Mouse (Mus musculus): ENCODE measurements at regions not wholly inside any gene's neighbourhood (a gene's known extent, or its start where the extent isn't known, plus 50 kb on each side); places are given as distances from the start of the nearest gene placed in this dataset.
A peak's percentile ranks its signal among the peaks of the same experiment; 100 is the strongest.

DNA sequence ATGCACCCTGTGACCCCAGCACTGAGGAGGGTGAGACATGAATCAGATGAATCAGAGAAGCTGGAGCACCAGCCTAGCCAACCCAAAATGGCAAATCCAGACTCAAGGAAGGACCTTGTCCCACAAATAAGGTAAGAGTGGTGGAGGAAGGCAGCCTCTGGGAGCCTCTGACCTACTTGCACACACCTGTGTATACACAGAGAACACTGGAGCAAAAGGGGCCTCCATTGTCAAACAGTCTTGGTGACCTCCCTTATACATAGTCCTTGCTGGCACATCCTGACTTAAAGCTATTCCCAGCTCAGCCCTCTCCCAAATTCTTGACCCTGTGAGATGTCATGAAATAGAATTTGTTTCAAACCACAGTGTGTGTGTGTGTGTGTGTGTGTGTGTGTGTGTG lies 57.1 kb downstream of the Inhbb start:
- DNase-seq (ENCODE audit: low spot score in 2 of 2): no peak

- DNase-seq (ENCODE audit: low spot score in 2 of 2): no peak
These were observed 64.0 kb downstream of the Inhbb start for GRCm38 (mm10) chr1:119358096-119358495.

GRCm38 (mm10) chr1:119356916-119357315 lies 65.1 kb downstream of the Inhbb start:
- no peak for DNase-seq (ENCODE audit: low spot score in 2 of 2)

GRCm38 (mm10) chr1:119355456-119355855 lies 66.6 kb downstream of the Inhbb start:
- DNase-seq (ENCODE audit: low spot score in 2 of 2): no peak

DNA sequence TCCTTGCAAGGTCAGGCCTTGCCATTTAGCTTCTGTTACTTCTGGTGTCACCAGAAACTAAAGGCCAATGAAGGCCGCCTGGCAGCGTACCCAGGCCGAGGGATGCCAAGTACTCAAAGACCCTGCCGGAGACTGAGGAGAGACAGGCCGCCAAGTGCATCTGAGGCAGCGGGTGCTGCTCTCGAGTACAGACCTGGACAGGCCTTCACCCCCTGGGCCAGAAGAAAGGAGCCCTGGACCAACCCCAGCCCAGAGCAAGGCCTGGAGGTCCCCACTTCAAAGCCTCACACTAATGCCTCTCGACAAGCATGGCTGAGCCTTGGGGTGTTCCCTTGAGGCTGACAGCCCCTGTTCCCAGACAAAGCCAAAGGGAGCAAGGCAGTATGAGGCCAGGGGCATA lies 70.5 kb downstream of the Inhbb start:
- no peak for DNase-seq (ENCODE audit: low spot score in 2 of 2)

- no peak for DNase-seq (ENCODE audit: low spot score in 2 of 2)
These were observed 71.2 kb downstream of the Inhbb start for GRCm38 (mm10) chr1:119350846-119351245.

DNA sequence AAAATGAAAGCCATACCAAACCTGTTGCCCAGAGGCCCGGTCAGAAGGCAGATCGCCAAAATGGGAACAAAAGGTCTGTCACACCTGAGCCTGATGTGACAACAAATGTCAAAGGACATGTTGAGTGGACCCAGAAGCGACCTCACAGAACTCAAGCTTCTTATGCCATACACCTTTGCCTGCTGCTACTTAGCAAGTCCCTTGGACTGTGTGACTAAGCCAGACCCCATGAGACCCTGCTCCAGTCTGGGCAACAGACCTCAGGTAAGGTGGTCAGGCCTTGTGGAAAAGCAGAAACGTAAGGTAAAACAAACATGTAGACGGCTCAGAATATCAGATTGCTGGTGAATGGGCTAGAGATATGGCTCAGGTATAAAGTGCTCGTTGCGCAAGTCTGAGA lies 71.8 kb downstream of the Inhbb start:
- no peak for DNase-seq (ENCODE audit: low spot score in 2 of 2)

DNA sequence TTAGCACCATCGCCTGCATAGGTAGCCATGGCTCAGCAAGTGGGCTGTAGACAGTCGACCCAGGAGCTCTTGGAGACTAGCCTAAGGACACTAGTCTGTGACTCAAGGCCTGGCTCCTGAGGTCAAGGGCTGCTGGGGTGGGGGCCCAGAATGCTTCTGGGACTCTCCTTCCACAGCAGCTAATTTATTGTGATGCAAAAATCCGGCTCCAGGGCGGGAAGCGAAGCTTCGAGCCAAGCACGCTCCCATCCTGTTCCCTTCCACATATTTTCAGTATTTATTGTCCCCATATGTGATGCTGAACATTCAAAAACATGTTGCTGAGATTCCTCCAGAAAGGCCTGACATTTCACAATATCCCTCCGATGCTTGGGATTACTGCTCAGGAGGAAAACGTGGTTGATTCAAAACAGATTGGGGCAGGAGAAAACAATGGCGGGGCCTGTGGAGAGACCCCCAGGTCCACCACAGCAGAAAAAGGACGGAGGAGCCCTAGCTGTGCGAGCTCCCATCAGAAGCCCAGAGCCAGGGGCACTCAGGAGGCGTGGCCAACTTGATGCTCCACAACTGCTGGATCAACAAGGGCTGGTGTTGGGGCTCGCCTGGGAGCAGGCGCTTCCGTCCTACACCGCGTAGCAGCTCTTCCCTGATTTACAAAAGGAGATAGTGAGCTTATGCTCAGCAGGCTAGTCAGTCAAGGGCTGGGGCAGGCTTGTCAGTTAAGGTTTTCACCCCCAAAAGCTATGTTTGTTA lies 73.4 kb downstream of the Inhbb start:
- no peak for DNase-seq (ENCODE audit: low spot score in 2 of 2)

GRCm38 (mm10) chr1:119347749-119348148 lies 74.3 kb downstream of the Inhbb start:
- no peak for DNase-seq (ENCODE audit: low spot score in 2 of 2)

GRCm38 (mm10) chr1:119346634-119347155 lies 75.4 kb downstream of the Inhbb start:
- no peak for DNase-seq (ENCODE audit: low spot score in 2 of 2)

DNA sequence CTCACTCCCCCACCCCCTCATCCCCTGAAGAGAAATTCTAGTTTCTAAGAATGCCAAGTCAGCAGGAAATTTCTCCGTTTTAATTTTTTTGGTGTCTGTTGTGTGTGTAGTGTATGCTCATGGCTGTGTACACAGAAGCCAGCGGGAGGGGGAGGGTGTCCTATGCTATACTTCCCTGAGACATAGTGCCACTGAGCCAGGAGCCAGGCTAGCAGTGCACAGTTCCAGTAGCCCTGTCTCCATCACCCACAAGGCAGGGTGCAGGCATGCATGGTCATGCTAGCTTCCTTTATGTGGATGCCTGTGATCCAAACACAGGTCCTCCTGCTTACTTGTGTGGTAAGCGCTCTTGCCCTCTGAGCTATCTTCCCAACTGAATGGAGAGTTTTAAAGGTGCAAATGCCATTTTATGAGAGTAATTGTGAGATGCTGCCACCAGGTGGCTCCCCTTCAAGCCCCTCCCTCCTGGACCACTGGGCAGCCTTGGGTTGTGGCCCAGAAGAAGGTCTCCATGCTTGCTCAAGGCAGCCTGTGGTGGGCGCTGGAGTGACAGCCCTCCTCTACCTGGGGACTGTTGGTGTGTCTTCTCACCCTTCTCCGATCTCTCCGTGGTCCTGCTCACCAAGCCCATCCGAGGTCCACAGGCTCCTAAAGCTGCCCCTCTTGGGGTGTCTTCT lies 76.8 kb downstream of the Inhbb start:
- no peak for DNase-seq (ENCODE audit: low spot score in 2 of 2)

DNA sequence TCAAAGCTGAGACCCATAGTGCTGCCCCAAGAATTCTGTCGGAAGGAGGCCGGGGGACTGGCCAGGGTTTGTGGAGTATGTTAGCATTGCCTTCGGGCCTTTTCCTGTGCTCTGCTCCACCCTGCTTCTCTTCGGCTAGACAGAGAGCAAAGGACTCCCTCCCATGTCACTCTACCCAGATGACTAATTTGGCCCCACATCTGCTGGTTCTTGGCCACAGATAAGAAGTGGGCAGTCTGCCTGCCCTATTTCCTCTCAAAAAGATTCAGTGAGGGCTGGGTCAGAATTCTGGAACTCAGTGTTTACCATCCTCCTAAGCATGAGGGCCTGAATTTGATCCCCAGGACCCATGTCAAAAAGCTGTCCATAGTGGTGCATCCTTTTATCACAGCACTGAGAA lies 78.0 kb downstream of the Inhbb start:
- no peak for DNase-seq (ENCODE audit: low spot score in 2 of 2)

DNA sequence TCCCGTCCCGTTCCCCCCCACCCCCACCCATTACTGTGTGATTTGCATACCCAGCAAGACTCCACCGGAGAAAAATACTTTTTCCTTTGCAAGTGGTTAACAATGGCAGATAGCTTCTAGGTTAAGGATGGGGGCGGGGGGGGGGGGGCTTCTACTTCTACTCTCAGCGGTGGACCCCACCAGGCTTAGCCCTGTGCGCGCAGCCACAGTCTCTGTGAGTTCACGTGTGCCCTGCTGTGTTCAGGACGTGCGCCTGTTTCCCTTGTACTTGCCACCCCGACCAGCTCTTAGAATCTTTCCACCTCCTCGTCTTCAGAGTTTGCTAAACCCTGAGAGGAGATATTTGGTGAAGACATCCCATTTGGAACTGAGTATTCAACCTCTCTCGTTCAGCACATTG lies 86.9 kb downstream of the Inhbb start:
- DNase-seq (ENCODE audit: low spot score in 2 of 2): no peak

GRCm38 (mm10) chr1:119330751-119331326 lies 91.2 kb downstream of the Inhbb start:
- DNase-seq (ENCODE audit: low spot score in 2 of 2): no peak

GRCm38 (mm10) chr1:119329693-119330434 lies 92.2 kb downstream of the Inhbb start:
- no peak for DNase-seq (ENCODE audit: low spot score in 2 of 2)

GRCm38 (mm10) chr1:119328921-119329692 lies 92.9 kb downstream of the Inhbb start:
- DNase-seq (ENCODE audit: low spot score in 2 of 2): peak; percentile 55 to 60

DNA sequence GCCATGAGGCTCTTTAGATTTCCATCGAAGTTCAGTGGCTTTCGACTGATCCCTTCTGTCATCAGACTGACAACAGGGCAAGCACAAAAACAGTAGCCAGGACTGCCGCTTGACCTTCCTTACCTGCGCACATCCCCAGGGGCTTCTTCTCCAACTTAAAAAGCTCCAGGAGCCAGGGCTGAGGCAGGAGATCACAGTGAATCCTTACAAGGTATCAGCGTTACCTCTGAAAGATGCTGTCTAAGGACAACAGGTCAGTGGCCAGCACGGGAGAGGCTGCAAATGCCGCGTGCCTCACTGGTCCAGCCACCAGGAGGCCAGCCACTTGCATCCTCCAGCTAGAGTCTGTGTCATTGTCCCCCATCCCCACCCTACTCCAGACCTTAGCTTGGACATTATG lies 97.5 kb downstream of the Inhbb start:
- DNase-seq (ENCODE audit: low spot score in 2 of 2): no peak

DNA sequence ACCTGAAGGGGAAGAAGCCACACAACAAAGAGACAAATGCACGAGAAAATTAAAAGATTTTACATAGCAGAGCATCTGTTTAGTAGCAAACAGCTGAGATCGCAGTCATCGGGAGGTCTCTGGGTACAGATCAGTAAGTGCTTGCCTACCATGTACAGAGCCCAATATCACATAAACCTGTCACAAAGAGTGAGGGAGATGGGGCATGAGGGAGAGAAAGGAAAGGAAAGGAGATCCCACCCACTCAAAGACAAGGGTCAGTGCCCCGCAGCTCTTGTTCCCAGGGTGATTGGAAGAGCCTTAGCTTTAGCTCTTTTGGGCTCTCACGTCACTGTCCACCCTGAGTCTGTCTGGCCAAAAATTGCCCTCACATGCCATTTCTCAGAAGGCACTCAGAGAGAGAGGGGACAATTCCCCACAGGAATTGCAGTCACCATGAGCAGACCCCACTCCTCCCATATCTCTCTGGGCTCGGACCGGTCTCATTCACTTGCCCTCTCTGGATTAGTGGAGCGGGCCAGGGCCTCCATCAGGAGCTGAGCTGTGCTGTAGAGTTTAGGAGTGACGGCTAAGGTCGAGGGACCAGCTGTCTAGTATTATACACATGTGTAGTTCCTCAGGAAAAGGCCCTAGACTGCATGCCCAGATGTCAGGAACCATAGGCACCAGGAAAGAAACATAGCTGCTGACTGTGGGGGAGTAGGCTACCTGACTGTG lies 99.6 kb downstream of the Inhbb start:
- DNase-seq (ENCODE audit: low spot score in 2 of 2): no peak

DNA sequence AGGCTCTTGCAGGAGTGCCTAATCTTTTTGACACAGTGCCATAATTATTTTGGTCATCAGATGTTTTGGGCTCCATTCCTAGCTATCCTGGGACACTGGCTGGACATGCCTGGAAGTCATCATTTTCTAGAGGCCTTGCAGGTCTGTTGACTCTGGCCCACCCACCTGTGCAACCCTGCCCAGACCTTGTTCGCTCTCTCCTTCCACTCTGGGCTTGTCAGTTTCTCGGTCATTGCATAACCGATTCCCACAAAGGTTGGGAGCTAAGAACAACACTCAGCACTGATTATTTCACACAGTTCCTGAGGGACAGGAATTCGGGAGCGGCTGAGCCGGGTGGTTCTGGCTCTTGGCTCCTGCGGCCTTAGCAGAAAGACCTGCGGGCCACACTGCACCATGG lies 100.2 kb downstream of the Inhbb start:
- DNase-seq (ENCODE audit: low spot score in 2 of 2): no peak

DNA sequence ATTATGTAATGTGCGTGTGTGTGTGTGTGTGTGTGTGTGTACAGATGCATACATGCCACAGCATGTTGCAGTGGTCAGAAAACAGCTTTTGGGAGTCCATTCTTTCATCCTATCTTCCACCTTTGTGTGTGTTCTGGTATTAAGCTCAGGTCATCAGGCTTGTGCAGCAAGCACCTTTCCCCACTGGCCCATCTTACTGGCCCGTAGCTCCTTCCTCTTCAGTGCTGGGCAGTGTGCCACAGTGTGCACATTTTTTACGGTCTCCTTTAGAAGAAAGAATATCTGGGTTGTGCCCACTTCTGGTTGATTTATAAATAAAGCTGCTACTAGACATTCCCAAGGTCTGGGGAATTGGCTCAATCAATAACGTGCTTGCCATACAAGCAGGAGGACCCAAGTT lies 105.0 kb downstream of the Inhbb start:
- no peak for DNase-seq (ENCODE audit: low spot score in 2 of 2)

All from layer of hippocampus, adult 8-10 months (tissue).